Mouse (Mus musculus) MEL (cell line): ENCODE measurements around the gene Slc15a5.

Experiments
- CHD2 ChIP-seq: IDR thresholded peaks from 2 replicates; pipeline ENCODE4 v1.6.1; 2011; ENCODE audit warnings: low read length, improper control_type of control experiment
- CTCF ChIP-seq, 3 experiments: IDR thresholded peaks in 2 of 3; conservative IDR thresholded peaks in 1 of 3; 2 replicates each; pipeline ENCODE4 v1.5.1; 2011 to 2012; ENCODE audit warnings: low read length in 3 of 3, low read depth in 2 of 3, mild to moderate bottlenecking in 2 of 3, improper control_type of control experiment in 1 of 3, inconsistent platforms in 1 of 3, mixed read lengths in 1 of 3, moderate library complexity in 1 of 3; ENCODE audit not compliant: control insufficient read depth in 1 of 3, insufficient read depth in 1 of 3, poor library complexity in 1 of 3, severe bottlenecking in 1 of 3
- MEF2A ChIP-seq: IDR thresholded peaks from 2 replicates; pipeline ENCODE4 v1.6.1; 2014; ENCODE audit warnings: low read depth, mild to moderate bottlenecking, inconsistent platforms, low read length, improper control_type of control experiment; ENCODE audit not compliant: poor library complexity, insufficient replicate concordance, severe bottlenecking; ENCODE audit errors: extremely low read depth
- POLR2A ChIP-seq, 2 experiments: IDR thresholded peaks; 2 replicates each; pipeline ENCODE4 v1.6.1; 2011 to 2012; ENCODE audit warnings: low read length in 2 of 2, mild to moderate bottlenecking in 2 of 2, control low read depth in 1 of 2, improper control_type of control experiment in 1 of 2, low read depth in 1 of 2, moderate library complexity in 1 of 2; ENCODE audit not compliant: control insufficient read depth in 1 of 2, insufficient read depth in 1 of 2, poor library complexity in 1 of 2
- USF1 ChIP-seq: IDR thresholded peaks from 2 replicates; pipeline ENCODE4 v1.6.1; 2014; ENCODE audit warnings: low read depth, mild to moderate bottlenecking, inconsistent platforms, low read length, improper control_type of control experiment, moderate library complexity

- TF ChIP-seq MEF2A (no peak), CTCF (IDR thresholded peaks at IDR 0.05 in 2 of 3, conservative IDR thresholded peaks at IDR 0.05 in 1 of 3; ENCODE audit: control insufficient read depth in 1 of 3, insufficient read depth in 1 of 3, low read depth in 2 of 3, low read length in 3 of 3, poor library complexity in 1 of 3, severe bottlenecking in 1 of 3) (no peak), USF1 (no peak), CHD2 (no peak), POLR2A (IDR thresholded peaks at IDR 0.05; ENCODE audit: control insufficient read depth in 1 of 2, insufficient read depth in 1 of 2, low read depth in 1 of 2, low read length in 2 of 2, poor library complexity in 1 of 2) (no peak)
Measured at GRCm38 (mm10) chr6:137946520-137946919, 133.2 kb downstream of the Slc15a5 start.
